Mouse (Mus musculus): ENCODE measurements around the gene Nup188.

GRCm38 (mm10) chr2:30239777-30240176 lies 46.4 kb upstream of the Nup188 start:
- TF ChIP-seq CTCF (IDR thresholded peaks at IDR 0.05; ENCODE audit: control insufficient read depth, insufficient read depth, insufficient replicate concordance, low read depth, low read length) = no peak
- no peak for TF ChIP-seq POLR2A (IDR thresholded peaks at IDR 0.05; ENCODE audit: control insufficient read depth, low read depth, low read length)

Measured in testis, adult 2 months (tissue).